Mouse (Mus musculus): Measurements from ENCODE around the gene Gm42421. TPM values are rescaled to one million over a fixed set of nuclear protein-coding genes. Genes with fewer than 3 reads are reported as not detected.

The Gm42421 gene
- polyA plus RNA-seq, 1 experiment from 2014 or later: 2.6 TPM

GRCm38 (mm10) chr5:143916221-143916620, 11.8 kb upstream of the Gm42421 start:
- peaks cover 52% of the 10 kb centered on the region for H3K36me3 ChIP-seq

GRCm38 (mm10) chr5:143917418-143917817, 10.6 kb upstream of the Gm42421 start:
- H3K4me2 ChIP-seq: no peak overlapping the region

More at GRCm38 (mm10) chr5:143916221-143916620, 11.8 kb upstream of the Gm42421 start:
- no peaks in the 10 kb centered on the region; the same call in 1 of the 2 replicates for H3K4me1 ChIP-seq (replicated peaks)
- H3K4me2 ChIP-seq: no peak overlapping the region
- H3K9me3 ChIP-seq: no peaks in the 10 kb centered on the region
- no peaks in the 10 kb centered on the region for H3K27me3 ChIP-seq
- no peak overlapping the region for H3K27ac ChIP-seq (replicated peaks)
- WGBS: 91% methylated on average over 9 of the region's 9 CpGs
- no peak for ATAC-seq (ENCODE audit: low FRiP score, low read depth)
- H3K9ac ChIP-seq: no peak overlapping the region
- H3K4me3 ChIP-seq: no peak overlapping the region

GRCm38 (mm10) chr5:143918120-143918519, 9.9 kb upstream of the Gm42421 start:
- H3K36me3 ChIP-seq: peaks cover 65% of the 10 kb centered on the region
- WGBS: 94% methylated on average over 3 of the region's 3 CpGs

More at GRCm38 (mm10) chr5:143917418-143917817, 10.6 kb upstream of the Gm42421 start:
- H3K27ac ChIP-seq (replicated peaks): no peak overlapping the region
- H3K9me3 ChIP-seq: no peaks in the 10 kb centered on the region
- no peaks in the 10 kb centered on the region for H3K27me3 ChIP-seq
- H3K4me3 ChIP-seq: no peak overlapping the region
- WGBS: 52% methylated on average over 5 of the region's 5 CpGs
- peaks cover 59% of the 10 kb centered on the region for H3K36me3 ChIP-seq
- ATAC-seq (ENCODE audit: low FRiP score, low read depth): no peak
- no peak overlapping the region for H3K9ac ChIP-seq
- no peaks in the 10 kb centered on the region for H3K4me1 ChIP-seq (replicated peaks)

GRCm38 (mm10) chr5:143924781-143925452, 3.1 kb upstream of the Gm42421 start:
- ATAC-seq (ENCODE audit: low FRiP score, low read depth): no peak
- Histone ChIP-seq H3K9ac (no peak overlapping the region), H3K27me3 (no peaks in the 10 kb centered on the region), H3K4me2 (no peak overlapping the region), H3K36me3 (peaks cover 80% of the 10 kb centered on the region), H3K27ac (replicated peaks) (no peak overlapping the region), H3K4me3 (no peak overlapping the region), H3K4me1 (replicated peaks) (no peaks in the 10 kb centered on the region), H3K9me3 (no peaks in the 10 kb centered on the region)
- 92% methylated on average over 6 of the region's 6 CpGs for WGBS

More at GRCm38 (mm10) chr5:143918120-143918519, 9.9 kb upstream of the Gm42421 start:
- Histone ChIP-seq H3K9ac (no peak overlapping the region), H3K4me1 (replicated peaks) (no peaks in the 10 kb centered on the region), H3K4me2 (no peak overlapping the region), H3K4me3 (no peak overlapping the region), H3K27ac (replicated peaks) (no peak overlapping the region), H3K27me3 (no peaks in the 10 kb centered on the region), H3K9me3 (no peaks in the 10 kb centered on the region)
- ATAC-seq (ENCODE audit: low FRiP score, low read depth): no peak

- WGBS: 91% methylated on average over 4 of the region's 4 CpGs
- ATAC-seq (ENCODE audit: low FRiP score, low read depth): no peak
- peaks cover 65% of the 10 kb centered on the region for H3K36me3 ChIP-seq
Measured at GRCm38 (mm10) chr5:143929291-143929690, 1.3 kb downstream of the Gm42421 start.

GRCm38 (mm10) chr5:143930656-143931055, 2.7 kb downstream of the Gm42421 start:
- Histone ChIP-seq H3K4me3 (no peak overlapping the region), H3K9me3 (no peaks in the 10 kb centered on the region), H3K9ac (no peak overlapping the region), H3K4me1 (replicated peaks) (no peaks in the 10 kb centered on the region), H3K27ac (replicated peaks) (no peak overlapping the region), H3K4me2 (no peak overlapping the region), H3K36me3 (peaks cover 53% of the 10 kb centered on the region), H3K27me3 (no peaks in the 10 kb centered on the region)
- 96% methylated on average over 12 of the region's 12 CpGs for WGBS
- ATAC-seq (ENCODE audit: low FRiP score, low read depth): no peak

More at GRCm38 (mm10) chr5:143929291-143929690, 1.3 kb downstream of the Gm42421 start:
- Histone ChIP-seq H3K27me3 (no peaks in the 10 kb centered on the region), H3K4me1 (replicated peaks) (no peaks in the 10 kb centered on the region), H3K27ac (replicated peaks) (no peak overlapping the region), H3K9ac (no peak overlapping the region), H3K9me3 (no peaks in the 10 kb centered on the region), H3K4me3 (no peak overlapping the region), H3K4me2 (no peak overlapping the region)

GRCm38 (mm10) chr5:143931863-143932580, 4.0 kb downstream of the Gm42421 start:
- no peak overlapping the region for H3K27ac ChIP-seq (replicated peaks)
- 86% methylated on average over 6 of the region's 6 CpGs for WGBS
- H3K9me3 ChIP-seq: no peaks in the 10 kb centered on the region

GRCm38 (mm10) chr5:143932831-143933230, 4.9 kb downstream of the Gm42421 start, which contains the start of gene Rsph10b:
TSS of gene Rsph10b (plus strand) at chr5:143933035.
- H3K4me2 ChIP-seq: peak within 1 kb of the TSS; percentile 30; the same call in 1 of the 2 replicates
- no peak for ATAC-seq (ENCODE audit: low FRiP score, low read depth)
- no peaks in the 10 kb centered on the region for H3K9me3 ChIP-seq
- no peaks in the 10 kb centered on the region for H3K27me3 ChIP-seq
- H3K9ac ChIP-seq: no peak within 1 kb of the TSS
- H3K4me3 ChIP-seq: peak within 1 kb of the TSS; percentile 22
- peaks cover 37% of the 10 kb centered on the region for H3K36me3 ChIP-seq
- 12% methylated on average over 8 of the region's 8 CpGs for WGBS
- H3K27ac ChIP-seq (replicated peaks): no peak within 1 kb of the TSS
- no peaks in the 10 kb centered on the region for H3K4me1 ChIP-seq (replicated peaks)

More at GRCm38 (mm10) chr5:143931863-143932580, 4.0 kb downstream of the Gm42421 start:
- ATAC-seq (ENCODE audit: low FRiP score, low read depth): no peak
- H3K4me1 ChIP-seq (replicated peaks): no peaks in the 10 kb centered on the region
- no peak overlapping the region for H3K4me3 ChIP-seq
- H3K27me3 ChIP-seq: no peaks in the 10 kb centered on the region
- peaks cover 39% of the 10 kb centered on the region for H3K36me3 ChIP-seq
- no peak overlapping the region for H3K4me2 ChIP-seq
- no peak overlapping the region for H3K9ac ChIP-seq

- Histone ChIP-seq H3K4me1 (replicated peaks) (no peaks in the 10 kb centered on the region), H3K4me2 (peak overlapping the region; percentile 30; the same call in 1 of the 2 replicates), H3K36me3 (peaks cover 32% of the 10 kb centered on the region), H3K4me3 (peak overlapping the region; percentile 22; the same call in 1 of the 2 replicates), H3K27ac (replicated peaks) (no peak overlapping the region), H3K27me3 (no peaks in the 10 kb centered on the region), H3K9ac (no peak overlapping the region), H3K9me3 (no peaks in the 10 kb centered on the region)
- WGBS: 87% methylated on average over 11 of the region's 11 CpGs
- no peak for ATAC-seq (ENCODE audit: low FRiP score, low read depth)
Measured at GRCm38 (mm10) chr5:143933414-143933813, 5.4 kb downstream of the Gm42421 start.

- Histone ChIP-seq H3K4me3 (no peak overlapping the region), H3K27ac (replicated peaks) (no peak overlapping the region), H3K9ac (no peak overlapping the region), H3K4me2 (no peak overlapping the region), H3K36me3 (peaks cover 28% of the 10 kb centered on the region), H3K27me3 (no peaks in the 10 kb centered on the region), H3K9me3 (no peaks in the 10 kb centered on the region), H3K4me1 (replicated peaks) (no peaks in the 10 kb centered on the region)
- WGBS: 97% methylated on average over 1 of the region's 1 CpGs
- no peak for ATAC-seq (ENCODE audit: low FRiP score, low read depth)
Measured at GRCm38 (mm10) chr5:143933875-143934274, 5.9 kb downstream of the Gm42421 start.

- no peak overlapping the region for H3K9ac ChIP-seq
- ATAC-seq (ENCODE audit: low FRiP score, low read depth): no peak
- H3K27me3 ChIP-seq: no peaks in the 10 kb centered on the region
- H3K4me2 ChIP-seq: no peak overlapping the region
- peaks cover 8% of the 10 kb centered on the region; the same call in 1 of the 2 replicates for H3K36me3 ChIP-seq
- 84% methylated on average over 9 of the region's 9 CpGs for WGBS
- no peaks in the 10 kb centered on the region for H3K9me3 ChIP-seq
- no peak overlapping the region for H3K4me3 ChIP-seq
- H3K27ac ChIP-seq (replicated peaks): no peak overlapping the region
- H3K4me1 ChIP-seq (replicated peaks): no peaks in the 10 kb centered on the region
Measured at GRCm38 (mm10) chr5:143936156-143936555, 8.2 kb downstream of the Gm42421 start.

- no peaks in the 10 kb centered on the region for H3K27me3 ChIP-seq
- no peak overlapping the region for H3K27ac ChIP-seq (replicated peaks)
- no peaks in the 10 kb centered on the region for H3K9me3 ChIP-seq
- H3K36me3 ChIP-seq: peaks cover 6% of the 10 kb centered on the region; the same call in 1 of the 2 replicates
- no peak for ATAC-seq (ENCODE audit: low FRiP score, low read depth)
- H3K4me3 ChIP-seq: no peak overlapping the region
- WGBS: 15% methylated on average over 10 of the region's 10 CpGs
- no peak overlapping the region for H3K4me2 ChIP-seq
- no peak overlapping the region for H3K9ac ChIP-seq
- no peaks in the 10 kb centered on the region for H3K4me1 ChIP-seq (replicated peaks)
Measured at GRCm38 (mm10) chr5:143941588-143941987, 13.6 kb downstream of the Gm42421 start.

All from hindbrain, embryonic 15.5 days (tissue).